Mouse (Mus musculus): ENCODE data around the gene Ppp4r3a.
A peak's percentile ranks its signal among the peaks of the same experiment; 100 is the strongest.
"Not testable (repeated sequence)": the region's sequence is repeated elsewhere in the genome, so short reads cannot be mapped to it uniquely, and the experiment has no call there.

Gene Ppp4r3a

GRCm38 (mm10) chr12:101083076-101083838, at the start of gene Ppp4r3a:
Gene Ppp4r3a, minus strand, starts transcription at chr12:101083702.
- DNase-seq (ENCODE audit: inconsistent age in 2 of 2, low spot score in 1 of 2): peak; percentile 97 to 98

DNA sequence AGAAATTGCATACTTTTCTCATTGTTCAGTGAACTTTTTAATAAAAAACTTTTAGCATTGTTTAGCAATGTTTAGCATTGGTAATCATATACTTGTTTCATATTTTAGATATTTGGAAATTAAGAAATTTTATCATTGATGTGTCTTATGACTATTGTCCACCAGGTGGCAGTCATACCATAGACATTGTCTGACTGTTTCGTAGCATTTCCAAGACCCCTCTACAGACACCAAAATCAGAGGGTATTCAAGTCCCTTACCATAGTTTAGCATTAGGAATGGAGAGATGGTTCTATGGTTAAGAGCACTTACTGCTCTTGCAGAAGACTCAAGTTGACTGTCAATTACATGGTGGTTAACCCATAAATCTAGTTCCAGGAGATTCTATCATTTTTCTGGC, 39.5 kb upstream of the Ppp4r3a start:
- DNase-seq (ENCODE audit: inconsistent age in 2 of 2, low spot score in 1 of 2): peak in 1 of 2 experiments; percentile 37

GRCm38 (mm10) chr12:101122066-101122465, 38.6 kb upstream of the Ppp4r3a start:
- not testable (repeated sequence) for DNase-seq (ENCODE audit: inconsistent age in 2 of 2, low spot score in 1 of 2)

- not testable (repeated sequence) for DNase-seq (ENCODE audit: inconsistent age in 2 of 2, low spot score in 1 of 2)
Observed at GRCm38 (mm10) chr12:101109794-101110585, 26.5 kb upstream of the Ppp4r3a start.

GRCm38 (mm10) chr12:101107722-101108121, 24.2 kb upstream of the Ppp4r3a start:
- DNase-seq (ENCODE audit: inconsistent age in 2 of 2, low spot score in 1 of 2): no peak

DNA sequence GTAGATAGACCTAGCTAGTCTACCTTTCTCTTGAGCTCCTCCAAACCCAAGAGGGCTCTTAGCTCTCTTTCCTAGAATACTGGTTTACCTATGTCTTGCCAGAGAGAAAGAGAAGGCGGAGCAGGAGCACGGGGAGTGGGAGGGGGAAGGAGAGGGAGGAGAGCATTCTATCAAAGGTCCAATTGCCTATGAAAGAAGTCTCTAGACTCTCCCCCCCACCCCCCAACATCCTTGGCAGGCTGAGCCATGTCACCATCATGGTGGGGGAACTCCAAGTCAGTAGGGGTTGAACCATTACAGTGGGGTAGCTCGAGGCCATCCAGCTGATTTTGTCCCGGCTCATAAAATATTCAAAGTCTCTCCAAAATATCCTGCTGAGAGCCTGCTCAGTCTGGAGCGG, 22.1 kb upstream of the Ppp4r3a start:
- no peak for DNase-seq (ENCODE audit: inconsistent age in 2 of 2, low spot score in 1 of 2)

DNA sequence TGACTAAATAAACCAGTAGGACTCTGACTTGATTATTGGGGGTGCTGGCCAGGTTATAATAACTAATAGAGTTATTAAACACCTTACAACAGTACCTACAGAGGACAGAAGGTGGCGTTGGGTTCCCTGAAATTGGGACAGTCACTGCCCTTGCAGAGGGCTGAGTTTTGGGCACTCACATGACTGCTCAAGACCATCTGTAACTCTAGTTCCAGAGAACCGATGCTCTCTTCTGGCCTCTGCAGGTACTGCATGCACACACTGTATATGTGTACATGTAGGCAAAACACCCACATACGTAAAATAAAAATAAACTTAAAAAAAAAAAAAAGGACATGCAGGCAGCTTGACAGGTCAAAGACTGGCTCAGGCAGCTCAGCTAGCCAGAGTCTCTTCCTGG, 19.1 kb upstream of the Ppp4r3a start:
- peak; percentile 11 to 66 for DNase-seq (ENCODE audit: inconsistent age in 2 of 2, low spot score in 1 of 2)

GRCm38 (mm10) chr12:101093678-101094077, 10.2 kb upstream of the Ppp4r3a start:
- DNase-seq (ENCODE audit: inconsistent age in 2 of 2, low spot score in 1 of 2): not testable (repeated sequence)

DNA sequence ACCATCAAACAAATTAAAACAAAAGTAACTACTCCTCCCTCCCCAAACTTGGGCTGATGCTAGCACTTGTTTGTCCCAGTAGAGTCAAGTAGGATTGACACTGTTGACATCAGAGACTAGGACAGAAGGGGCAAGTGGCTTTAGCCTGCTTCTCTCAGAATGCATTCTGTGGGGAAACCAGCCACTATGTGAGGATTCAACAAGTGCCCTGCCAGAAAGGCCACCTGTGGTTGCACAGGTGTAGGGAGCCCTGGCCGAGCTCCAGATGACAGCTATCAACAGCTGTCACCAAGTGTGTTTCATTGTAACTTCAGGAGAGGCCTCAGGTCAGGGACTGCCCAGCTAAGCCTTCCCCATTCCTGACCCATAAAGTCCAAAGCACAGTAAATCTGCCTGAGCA, 6.5 kb upstream of the Ppp4r3a start:
- peak in 1 of 2 experiments; percentile 51 for DNase-seq (ENCODE audit: inconsistent age in 2 of 2, low spot score in 1 of 2)

GRCm38 (mm10) chr12:101087406-101087805, 3.9 kb upstream of the Ppp4r3a start:
- no peak for DNase-seq (ENCODE audit: inconsistent age in 2 of 2, low spot score in 1 of 2)

DNA sequence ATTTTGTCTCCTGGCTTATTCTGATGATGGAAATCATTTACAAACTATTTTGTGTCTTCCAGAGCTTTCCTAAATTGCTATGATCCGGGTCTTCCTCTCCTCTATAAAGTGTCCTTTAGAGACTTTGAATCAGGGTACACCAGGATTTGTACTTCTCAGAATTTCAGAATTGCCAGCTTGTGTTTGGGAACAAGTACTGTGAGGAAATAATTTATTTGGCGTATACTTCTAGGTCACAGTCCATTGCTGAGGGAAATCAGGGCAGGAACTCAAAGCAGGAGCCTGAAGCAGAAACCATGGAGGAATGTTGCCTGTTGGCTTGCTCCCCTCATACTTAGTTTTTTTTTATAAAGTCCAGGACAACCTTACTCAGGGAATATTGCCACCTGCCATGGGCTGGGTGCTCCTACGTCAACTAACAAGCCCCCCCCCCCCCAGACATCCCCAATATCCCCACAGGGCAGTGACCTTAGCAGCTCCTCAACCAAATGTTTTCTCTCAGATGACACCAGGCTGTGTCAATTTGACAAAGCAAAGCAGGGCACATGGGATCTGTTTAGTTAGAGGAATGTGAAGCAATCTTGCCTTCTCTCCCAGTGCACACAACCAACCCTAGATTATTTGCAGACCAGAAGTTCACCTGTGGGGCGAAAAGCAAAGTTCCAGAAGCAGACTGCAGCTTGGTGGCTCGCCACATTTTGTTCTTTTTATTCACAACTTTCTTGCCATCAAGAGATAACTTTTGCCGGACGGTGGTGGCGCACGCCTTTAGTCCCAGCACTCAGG, 1.6 kb upstream of the Ppp4r3a start:
- no peak for DNase-seq (ENCODE audit: inconsistent age in 2 of 2, low spot score in 1 of 2)

DNA sequence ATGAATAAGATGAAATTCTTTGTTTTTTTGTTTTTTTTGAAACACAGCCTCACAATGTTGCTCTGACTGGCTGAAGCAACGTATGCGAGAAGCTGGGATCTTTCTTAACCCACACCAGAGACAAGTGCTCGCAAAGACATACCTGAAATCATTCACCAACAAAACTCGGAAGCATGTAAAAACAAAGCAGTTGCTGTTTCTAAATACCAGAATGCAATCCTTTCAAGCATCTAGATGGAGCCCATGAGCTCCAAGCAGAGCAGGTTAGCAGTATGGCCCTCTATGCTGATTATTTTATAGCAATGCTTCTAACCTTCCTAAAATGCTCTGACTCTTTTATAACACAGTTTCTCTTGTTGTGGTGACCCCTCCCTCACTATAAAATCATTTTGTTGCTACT, 735 bp upstream of the Ppp4r3a start:
- no peak for DNase-seq (ENCODE audit: inconsistent age in 2 of 2, low spot score in 1 of 2)

GRCm38 (mm10) chr12:101083839-101084195, 315 bp upstream of the Ppp4r3a start:
- no peak for DNase-seq (ENCODE audit: inconsistent age in 2 of 2, low spot score in 1 of 2)

DNA sequence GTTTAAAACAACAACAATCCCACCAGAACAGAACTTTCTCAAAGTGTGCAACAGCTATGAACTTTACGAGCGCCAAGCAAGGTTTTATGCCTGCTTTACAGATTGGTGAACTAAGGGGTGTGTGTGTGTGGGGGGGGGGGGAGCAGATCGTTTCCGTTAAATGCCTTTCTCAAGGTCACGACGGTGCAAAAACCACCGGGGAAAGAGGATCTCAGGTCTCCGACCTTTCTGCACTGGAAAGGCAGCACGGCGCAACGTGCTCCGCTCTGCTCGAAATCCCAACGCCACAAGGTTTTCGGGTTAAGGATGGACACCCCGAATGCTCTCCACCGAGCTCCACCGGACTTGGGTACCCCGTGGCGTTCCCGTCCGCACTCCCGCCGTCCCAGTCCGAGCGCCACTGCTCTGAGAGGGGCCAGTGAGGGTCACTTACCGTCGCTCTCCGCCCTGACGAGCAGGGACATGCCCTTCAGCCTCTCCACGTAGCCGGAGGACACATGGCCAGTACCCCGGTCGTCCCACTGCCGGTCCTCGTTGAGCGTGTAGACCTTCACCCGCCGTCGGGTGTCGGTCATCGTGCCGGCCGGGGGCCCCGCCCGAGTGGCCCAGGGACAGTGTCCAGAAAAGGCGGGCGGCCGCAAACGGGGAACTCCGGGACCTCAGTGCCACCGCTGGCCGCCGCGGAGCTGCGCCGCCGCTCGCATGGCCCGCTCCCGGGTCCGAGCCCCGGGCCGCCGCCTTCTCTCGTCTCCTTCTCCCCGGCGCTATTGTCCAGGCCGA, 1.0 kb downstream of the Ppp4r3a start:
- peak; percentile 65 to 86 for DNase-seq (ENCODE audit: inconsistent age in 2 of 2, low spot score in 1 of 2)

- no peak for DNase-seq (ENCODE audit: inconsistent age in 2 of 2, low spot score in 1 of 2)
Observed at GRCm38 (mm10) chr12:101077955-101078354, 5.5 kb downstream of the Ppp4r3a start.

DNA sequence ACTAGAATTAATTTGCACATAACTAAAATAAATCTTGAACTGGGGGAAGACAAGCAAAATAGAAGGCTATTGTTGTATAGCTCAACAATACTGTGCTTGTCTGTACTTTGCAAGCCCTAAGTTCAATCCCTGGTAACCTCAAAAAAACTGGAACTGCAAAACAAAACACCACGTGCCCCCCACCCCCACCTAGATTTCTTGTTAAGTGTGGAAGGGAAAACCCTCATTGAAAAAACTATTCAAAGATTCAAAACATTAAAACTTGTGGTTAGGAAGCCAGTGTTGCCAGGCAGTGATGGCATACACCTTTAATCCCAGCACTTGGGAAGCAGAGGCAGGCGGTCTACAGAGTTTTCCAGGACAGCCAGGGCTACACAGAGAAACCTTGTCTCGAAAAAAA, 8.1 kb downstream of the Ppp4r3a start:
- no peak for DNase-seq (ENCODE audit: inconsistent age in 2 of 2, low spot score in 1 of 2)

DNA sequence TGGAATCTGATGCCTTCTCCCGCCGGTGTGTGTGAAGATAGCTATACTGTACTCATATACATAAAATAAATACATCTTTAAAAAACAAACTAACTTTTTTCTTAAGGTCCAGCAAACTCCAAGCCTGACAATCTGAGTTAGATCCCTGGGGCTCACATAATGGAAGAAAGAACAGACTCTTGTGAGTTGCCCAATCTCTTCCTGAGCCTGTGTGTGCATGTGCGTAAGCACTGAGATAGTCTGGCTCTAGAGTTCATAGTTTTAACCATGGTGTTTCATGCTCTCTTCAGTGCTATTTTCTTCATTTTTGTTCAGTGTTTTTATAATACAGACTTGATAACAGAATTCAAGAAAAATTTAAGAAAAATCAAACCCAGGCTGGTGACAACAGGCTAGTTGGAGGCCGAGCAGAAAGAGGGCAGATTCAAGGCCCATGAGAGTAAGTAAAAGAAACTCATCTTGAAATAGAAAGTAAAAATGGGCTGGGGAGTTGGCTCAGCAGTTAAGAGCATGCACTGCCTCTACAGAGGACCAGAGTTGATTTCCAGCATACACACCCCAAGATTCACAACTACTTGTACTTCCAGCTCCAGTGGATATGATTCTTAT, 8.6 kb downstream of the Ppp4r3a start:
- peak in 1 of 2 experiments; percentile 62 for DNase-seq (ENCODE audit: inconsistent age in 2 of 2, low spot score in 1 of 2)

DNA sequence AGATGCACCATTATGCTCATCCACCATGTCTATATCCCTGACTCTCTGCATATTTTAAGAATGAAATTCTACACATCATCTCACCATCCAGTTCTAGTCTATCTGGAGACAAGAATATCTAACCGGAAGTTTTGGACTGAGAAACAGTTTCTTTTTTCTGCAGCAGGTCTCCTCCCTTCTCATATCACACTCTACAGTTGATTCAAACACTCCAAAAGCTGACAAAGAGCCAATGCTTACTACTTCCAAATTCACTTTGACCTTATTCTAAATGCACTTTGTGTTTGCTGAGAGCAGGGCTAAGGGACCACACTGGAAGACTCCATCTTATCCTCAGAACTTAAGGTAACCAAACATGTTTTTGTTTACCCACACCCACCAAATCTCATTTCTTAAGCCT, 13.7 kb downstream of the Ppp4r3a start:
- DNase-seq (ENCODE audit: inconsistent age in 2 of 2, low spot score in 1 of 2): no peak

GRCm38 (mm10) chr12:101066329-101066728, 17.2 kb downstream of the Ppp4r3a start:
- DNase-seq (ENCODE audit: inconsistent age in 2 of 2, low spot score in 1 of 2): no peak

GRCm38 (mm10) chr12:101039956-101040355, 43.5 kb downstream of the Ppp4r3a start:
- no peak for DNase-seq (ENCODE audit: inconsistent age in 2 of 2, low spot score in 1 of 2)

Data from adrenal gland, adult (tissue).